Mouse (Mus musculus) thymus, adult 2 months (tissue): ENCODE measurements around the gene Psg18.

Experiments used
- CTCF ChIP-seq: fragments of 200-500 bp; IDR thresholded peaks from 2 replicates; pipeline ENCODE4 v1.5.1; 2012; ENCODE audit warnings: mild to moderate bottlenecking, control low read depth, low read length, moderate library complexity, borderline replicate concordance; ENCODE audit not compliant: control insufficient read depth, poor library complexity, insufficient read depth; ENCODE audit errors: extremely low read depth
- POLR2A ChIP-seq: fragments of 200-500 bp; IDR thresholded peaks from 2 replicates; pipeline ENCODE4 v1.6.1; 2012; ENCODE audit warnings: mild to moderate bottlenecking, low read length, control low read depth, moderate library complexity; ENCODE audit not compliant: control insufficient read depth, poor library complexity, insufficient read depth; ENCODE audit errors: extremely low read depth

DNA sequence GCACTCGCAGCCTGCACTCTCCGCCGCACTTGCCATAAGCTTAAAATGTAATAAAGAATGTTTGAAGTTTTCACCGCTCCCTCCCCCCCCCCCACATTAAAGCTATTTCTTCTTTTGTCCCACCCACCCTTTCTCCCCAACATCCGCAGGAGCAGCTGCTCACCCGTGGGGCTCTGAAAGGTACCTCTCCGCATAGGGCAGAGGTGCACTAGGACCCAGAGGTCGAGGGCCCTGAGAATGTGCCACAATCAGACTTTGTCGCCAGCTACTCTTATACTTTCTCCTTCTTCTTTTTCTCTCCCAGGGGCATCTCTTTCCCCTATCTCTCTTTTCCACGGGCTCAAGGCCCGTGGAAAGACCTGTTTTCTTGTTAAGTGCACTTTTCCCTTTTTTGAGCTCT lies 48.6 kb upstream of the Psg18 start:
- TF ChIP-seq CTCF (no peak), POLR2A (no peak)
